Mouse (Mus musculus): ENCODE results near the gene 1700025G04Rik. TPM values are rescaled to one million over a fixed set of nuclear protein-coding genes. Genes with fewer than 3 reads are reported as not detected.
A peak's percentile ranks its signal among the peaks of the same experiment; 100 is the strongest.

Gene 1700025G04Rik
- polyA plus RNA-seq, 2 experiments = 1.2 to 2.1 TPM

- H3K27me3 ChIP-seq (ENCODE audit: control insufficient read depth, insufficient read depth, low read length) = no peaks in the 10 kb centered on the region
- 56% methylated on average over 10 of the region's 10 CpGs for WGBS (ENCODE audit: insufficient replicate concordance)
- H3K4me2 ChIP-seq (ENCODE audit: low read depth) = no peak overlapping the region
- no peak for DNase-seq (ENCODE audit: low read depth in 3 of 3, low spot score in 3 of 3)
- H3K4me3 ChIP-seq (ENCODE audit: insufficient read depth in 1 of 2, low read depth in 2 of 2, low read length in 2 of 2) = no peak overlapping the region
- H3K36me3 ChIP-seq (replicated peaks; ENCODE audit: control insufficient read depth, insufficient read depth, low read depth) = no peaks in the 10 kb centered on the region
- no peaks in the 10 kb centered on the region for H3K9me3 ChIP-seq (ENCODE audit: control insufficient read depth, low read length)
- no peak overlapping the region for H3K9ac ChIP-seq (replicated peaks)
- no peak for ATAC-seq (ENCODE audit: insufficient read depth)
- no peak for TF ChIP-seq CTCF (IDR thresholded peaks at IDR 0.05; ENCODE audit: low read depth)
- no peak for TF ChIP-seq EP300 (IDR thresholded peaks at IDR 0.05; ENCODE audit: low read depth)
- peaks cover 0 to 4% of the 10 kb centered on the region in 2 experiments; a peak in 2 of 4 replicates for H3K4me1 ChIP-seq (replicated peaks; ENCODE audit: control insufficient read depth in 2 of 2, insufficient read depth in 2 of 2, low read length in 1 of 2)
- no peak overlapping the region for H3K27ac ChIP-seq
Observed at GRCm38 (mm10) chr1:151995948-151996697, 93.8 kb downstream of the 1700025G04Rik start.

- 61% methylated on average over 6 of the region's 6 CpGs for WGBS (ENCODE audit: insufficient replicate concordance)
- no peak for TF ChIP-seq CTCF (IDR thresholded peaks at IDR 0.05; ENCODE audit: low read depth)
- TF ChIP-seq EP300 (IDR thresholded peaks at IDR 0.05; ENCODE audit: low read depth) = no peak
Observed at GRCm38 (mm10) chr1:151994271-151994670, 95.7 kb downstream of the 1700025G04Rik start.

GRCm38 (mm10) chr1:151991505-151991904, 98.4 kb downstream of the 1700025G04Rik start:
- H3K36me3 ChIP-seq (replicated peaks; ENCODE audit: control insufficient read depth, insufficient read depth, low read depth) = no peaks in the 10 kb centered on the region
- no peak overlapping the region for H3K27ac ChIP-seq
- no peaks in the 10 kb centered on the region for H3K27me3 ChIP-seq (ENCODE audit: control insufficient read depth, insufficient read depth, low read length)
- 74% methylated on average over 4 of the region's 4 CpGs for WGBS (ENCODE audit: insufficient replicate concordance)
- no peak overlapping the region for H3K4me3 ChIP-seq (ENCODE audit: insufficient read depth in 1 of 2, low read depth in 2 of 2, low read length in 2 of 2)
- no peak overlapping the region for H3K9ac ChIP-seq (replicated peaks)
- H3K9me3 ChIP-seq (ENCODE audit: control insufficient read depth, low read length) = no peaks in the 10 kb centered on the region
- H3K4me2 ChIP-seq (ENCODE audit: low read depth) = no peak overlapping the region
- H3K4me1 ChIP-seq (replicated peaks; ENCODE audit: control insufficient read depth in 2 of 2, insufficient read depth in 2 of 2, low read length in 1 of 2) = no peaks in the 10 kb centered on the region
- DNase-seq (ENCODE audit: low read depth in 3 of 3, low spot score in 3 of 3) (no peak), ATAC-seq (ENCODE audit: insufficient read depth) (no peak)
- no peak for TF ChIP-seq EP300 (IDR thresholded peaks at IDR 0.05; ENCODE audit: low read depth)
- peak; percentile 20; the same call in 1 of the 2 replicates for TF ChIP-seq CTCF (IDR thresholded peaks at IDR 0.05; ENCODE audit: low read depth)

More at GRCm38 (mm10) chr1:151994271-151994670, 95.7 kb downstream of the 1700025G04Rik start:
- Histone ChIP-seq H3K9ac (replicated peaks) (no peak overlapping the region), H3K4me1 (replicated peaks; ENCODE audit: control insufficient read depth in 2 of 2, insufficient read depth in 2 of 2, low read length in 1 of 2) (peaks cover 0 to 4% of the 10 kb centered on the region in 2 experiments; a peak in 2 of 4 replicates), H3K27me3 (ENCODE audit: control insufficient read depth, insufficient read depth, low read length) (no peaks in the 10 kb centered on the region), H3K36me3 (replicated peaks; ENCODE audit: control insufficient read depth, insufficient read depth, low read depth) (no peaks in the 10 kb centered on the region), H3K27ac (no peak overlapping the region), H3K4me2 (ENCODE audit: low read depth) (no peak overlapping the region), H3K9me3 (ENCODE audit: control insufficient read depth, low read length) (no peaks in the 10 kb centered on the region), H3K4me3 (ENCODE audit: insufficient read depth in 1 of 2, low read depth in 2 of 2, low read length in 2 of 2) (no peak overlapping the region)
- no peak for ATAC-seq (ENCODE audit: insufficient read depth)
- no peak for DNase-seq (ENCODE audit: low read depth in 3 of 3, low spot score in 3 of 3)

- TF ChIP-seq EP300 (IDR thresholded peaks at IDR 0.05; ENCODE audit: low read depth) (no peak), CTCF (IDR thresholded peaks at IDR 0.05; ENCODE audit: low read depth) (no peak)
- Histone ChIP-seq H3K9ac (replicated peaks) (no peak overlapping the region), H3K27ac (no peak overlapping the region), H3K36me3 (replicated peaks; ENCODE audit: control insufficient read depth, insufficient read depth, low read depth) (no peaks in the 10 kb centered on the region), H3K27me3 (ENCODE audit: control insufficient read depth, insufficient read depth, low read length) (no peaks in the 10 kb centered on the region), H3K9me3 (ENCODE audit: control insufficient read depth, low read length) (no peaks in the 10 kb centered on the region), H3K4me3 (ENCODE audit: insufficient read depth in 1 of 2, low read depth in 2 of 2, low read length in 2 of 2) (no peak overlapping the region), H3K4me1 (replicated peaks; ENCODE audit: control insufficient read depth in 2 of 2, insufficient read depth in 2 of 2, low read length in 1 of 2) (no peaks in the 10 kb centered on the region), H3K4me2 (ENCODE audit: low read depth) (no peak overlapping the region)
- ATAC-seq (ENCODE audit: insufficient read depth) = no peak
- no peak for DNase-seq (ENCODE audit: low read depth in 3 of 3, low spot score in 3 of 3)
- WGBS (ENCODE audit: insufficient replicate concordance) = 65% methylated on average over 4 of the region's 4 CpGs
Observed at GRCm38 (mm10) chr1:151990615-151991014, 99.3 kb downstream of the 1700025G04Rik start.

GRCm38 (mm10) chr1:151988713-151989112, 101.2 kb downstream of the 1700025G04Rik start:
- Histone ChIP-seq H3K27ac (no peak overlapping the region), H3K9me3 (ENCODE audit: control insufficient read depth, low read length) (no peaks in the 10 kb centered on the region), H3K4me3 (ENCODE audit: insufficient read depth in 1 of 2, low read depth in 2 of 2, low read length in 2 of 2) (no peak overlapping the region), H3K9ac (replicated peaks) (no peak overlapping the region), H3K36me3 (replicated peaks; ENCODE audit: control insufficient read depth, insufficient read depth, low read depth) (no peaks in the 10 kb centered on the region), H3K4me1 (replicated peaks; ENCODE audit: control insufficient read depth in 2 of 2, insufficient read depth in 2 of 2, low read length in 1 of 2) (no peaks in the 10 kb centered on the region), H3K27me3 (ENCODE audit: control insufficient read depth, insufficient read depth, low read length) (no peaks in the 10 kb centered on the region), H3K4me2 (ENCODE audit: low read depth) (no peak overlapping the region)
- TF ChIP-seq CTCF (IDR thresholded peaks at IDR 0.05; ENCODE audit: low read depth) = no peak
- TF ChIP-seq EP300 (IDR thresholded peaks at IDR 0.05; ENCODE audit: low read depth) = no peak
- WGBS (ENCODE audit: insufficient replicate concordance) = 67% methylated on average over 7 of the region's 7 CpGs
- ATAC-seq (ENCODE audit: insufficient read depth) = no peak
- DNase-seq (ENCODE audit: low read depth in 3 of 3, low spot score in 3 of 3) = no peak
